Mouse (Mus musculus) spleen, adult 2 months (tissue): ENCODE data around the gene Fbxo33.

ENCODE experiments used
- CTCF ChIP-seq: fragments of 200-500 bp; IDR thresholded peaks from 2 replicates; pipeline ENCODE4 v1.5.1; 2011; ENCODE audit warnings: mild to moderate bottlenecking, inconsistent platforms; ENCODE audit not compliant: insufficient read depth, insufficient read length, insufficient replicate concordance; ENCODE audit errors: extremely low read depth
- POLR2A ChIP-seq: fragments of 200-500 bp; IDR thresholded peaks from 2 replicates; pipeline ENCODE4 v1.6.1; 2011; ENCODE audit warnings: low read depth, low read length, inconsistent platforms

DNA sequence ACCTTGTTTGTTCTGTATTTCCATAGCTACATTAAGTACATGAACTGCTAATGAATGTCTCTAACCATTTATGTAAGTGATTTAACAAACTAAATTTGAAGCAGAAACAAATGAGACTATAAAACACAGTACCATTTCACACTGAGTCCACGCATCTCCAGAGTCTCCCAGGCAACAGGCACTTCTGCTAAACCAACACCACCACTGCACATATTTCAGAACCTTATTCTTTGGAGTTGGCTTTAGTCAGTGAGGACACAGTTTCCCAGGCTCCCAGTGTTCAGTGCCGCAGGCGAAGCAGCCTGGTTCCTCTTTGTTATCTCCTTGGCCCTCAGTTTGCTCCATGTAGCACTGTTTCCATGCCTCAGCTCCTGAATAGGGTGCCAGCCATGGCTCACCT is 41.7 kb downstream of the Fbxo33 start:
- TF ChIP-seq CTCF (no peak), POLR2A (no peak)
